ENCODE assay signal across 10 mouse cellular contexts in genomic region chr12:109085674-109086073, GRCm38 (mm10). TPM values are rescaled to one million over a fixed set of nuclear protein-coding genes. Genes with fewer than 3 reads are reported as not detected.
DNase-seq lines count a peak whose midpoint lies in the region; ATAC-seq lines count a peak whose summit lies in the region.
"Had no signal": no experiment of that assay in that cellular context is flagged by ENCODE, and none has a peak within 500 bp of the region (broad histone marks: within the 10 kb centered on the region; RNA-seq: fewer than 3 reads in every experiment).

No protein-coding gene starts in this region.

- H3K9me3 ChIP-seq in neural tube, embryonic 13.5 days: no peaks in the 10 kb centered on the region
- no peaks in the 10 kb centered on the region for H3K9me3 ChIP-seq in hindbrain, embryonic 15.5 days
- H3K9me3 ChIP-seq in neural tube, embryonic 14.5 days (ENCODE audit: control insufficient read depth, low read length): no peaks in the 10 kb centered on the region

- H3K4me1 ChIP-seq in neural tube, embryonic 13.5 days (replicated peaks): peaks cover 16% of the 10 kb centered on the region
- H3K4me1 ChIP-seq in hindbrain, embryonic 15.5 days (replicated peaks): peaks cover 15% of the 10 kb centered on the region
- no peaks in the 10 kb centered on the region for H3K4me1 ChIP-seq in neural tube, embryonic 14.5 days (ENCODE audit: control insufficient read depth, insufficient read depth, low read length)

- no peaks in the 10 kb centered on the region for H3K36me3 ChIP-seq in neural tube, embryonic 13.5 days
- H3K36me3 ChIP-seq in hindbrain, embryonic 15.5 days: no peaks in the 10 kb centered on the region
- no peaks in the 10 kb centered on the region for H3K36me3 ChIP-seq in neural tube, embryonic 14.5 days (ENCODE audit: control insufficient read depth, insufficient read depth, low read length)
- H3K36me3 ChIP-seq: G1E had no signal

- peak; percentile 86 for ATAC-seq in neural tube, embryonic 13.5 days (ENCODE audit: low read depth)
- peak; percentile 79 for ATAC-seq in hindbrain, embryonic 15.5 days (ENCODE audit: low FRiP score, low read depth)
- peak; percentile 63 for ATAC-seq in neural tube, embryonic 14.5 days (ENCODE audit: low read depth)

- H3K27me3 ChIP-seq in neural tube, embryonic 13.5 days: no peaks in the 10 kb centered on the region
- no peaks in the 10 kb centered on the region for H3K27me3 ChIP-seq in hindbrain, embryonic 15.5 days
- H3K27me3 ChIP-seq in neural tube, embryonic 14.5 days (ENCODE audit: control insufficient read depth, insufficient read depth, low read length): no peaks in the 10 kb centered on the region

- peak overlapping the region; percentile 69 for H3K27ac ChIP-seq in neural tube, embryonic 13.5 days (replicated peaks)
- H3K27ac ChIP-seq in hindbrain, embryonic 15.5 days (replicated peaks): peak overlapping the region; percentile 64
- peak overlapping the region; percentile 64 for H3K27ac ChIP-seq in neural tube, embryonic 14.5 days (ENCODE audit: low read depth, low read length)
- H3K27ac ChIP-seq: macrophage had no signal

- no peak overlapping the region for H3K9ac ChIP-seq in neural tube, embryonic 13.5 days
- H3K9ac ChIP-seq in hindbrain, embryonic 15.5 days: no peak overlapping the region
- no peak overlapping the region for H3K9ac ChIP-seq in neural tube, embryonic 14.5 days (replicated peaks; ENCODE audit: low read depth, low read length)

- H3K4me2 ChIP-seq in neural tube, embryonic 13.5 days: no peak overlapping the region
- no peak overlapping the region for H3K4me2 ChIP-seq in hindbrain, embryonic 15.5 days
- H3K4me2 ChIP-seq in neural tube, embryonic 14.5 days (ENCODE audit: low read depth, low read length): no peak overlapping the region

- H3K4me3 ChIP-seq in neural tube, embryonic 13.5 days: no peak overlapping the region
- no peak overlapping the region for H3K4me3 ChIP-seq in hindbrain, embryonic 15.5 days
- no peak overlapping the region for H3K4me3 ChIP-seq in neural tube, embryonic 14.5 days (ENCODE audit: low read depth, low read length)

- WGBS in neural tube, embryonic 13.5 days: 60% methylated on average over 8 of the region's 8 CpGs
- 38% methylated on average over 8 of the region's 8 CpGs for WGBS in hindbrain, embryonic 15.5 days
- WGBS in neural tube, embryonic 14.5 days: 43% methylated on average over 8 of the region's 8 CpGs

- no peak for DNase-seq in neural tube, embryonic 10.5 days (ENCODE audit: extremely low spot score, low spot score)
- peak; percentile 91 for DNase-seq in cerebellum, adult 9-10 months
- DNase-seq in thymus, postnatal 4 days: no peak
- no peak for DNase-seq in thymus, adult 18-20 months
- DNase-seq: thymus, adult 2 months had no signal

RNA-seq across cellular contexts. Expression of gene Begain, which starts 17.7 kb away (rescaled TPM):
- 25.0 and 25.5 TPM in 2 replicates for polyA plus RNA-seq in neural tube, embryonic 13.5 days (2015; fragmentation: Nextera tagmentation; extraction: Ambion mirVana)
- 31.0 and 37.3 TPM in 2 replicates for polyA plus RNA-seq in hindbrain, embryonic 15.5 days (2015; fragmentation: Nextera tagmentation; extraction: Ambion mirVana)
- 40.8 and 53.1 TPM in 2 replicates for polyA plus RNA-seq in neural tube, embryonic 14.5 days (2014; fragmentation: Nextera tagmentation; extraction: Ambion mirVana)
- polyA plus RNA-seq: G1E, macrophage had no signal
